Mouse (Mus musculus) activated CD4-positive, CD25-positive, alpha-beta regulatory T cell, adult 9 weeks (primary cell): ENCODE results near the gene Lamc1. TPM values are rescaled to one million over a fixed set of nuclear protein-coding genes. Genes with fewer than 3 reads are reported as not detected.

ENCODE experiments used
- polyA plus RNA-seq: library from polyadenylated mRNA; unstranded; fragments of 100-300 nt; shearing (Covaris generic); gene quantifications from one replicate; pipeline ENCODE4 v1.2.1, GENCODE M21; 2017

The Lamc1 gene
- polyA plus RNA-seq, result 4.8 TPM

DNA sequence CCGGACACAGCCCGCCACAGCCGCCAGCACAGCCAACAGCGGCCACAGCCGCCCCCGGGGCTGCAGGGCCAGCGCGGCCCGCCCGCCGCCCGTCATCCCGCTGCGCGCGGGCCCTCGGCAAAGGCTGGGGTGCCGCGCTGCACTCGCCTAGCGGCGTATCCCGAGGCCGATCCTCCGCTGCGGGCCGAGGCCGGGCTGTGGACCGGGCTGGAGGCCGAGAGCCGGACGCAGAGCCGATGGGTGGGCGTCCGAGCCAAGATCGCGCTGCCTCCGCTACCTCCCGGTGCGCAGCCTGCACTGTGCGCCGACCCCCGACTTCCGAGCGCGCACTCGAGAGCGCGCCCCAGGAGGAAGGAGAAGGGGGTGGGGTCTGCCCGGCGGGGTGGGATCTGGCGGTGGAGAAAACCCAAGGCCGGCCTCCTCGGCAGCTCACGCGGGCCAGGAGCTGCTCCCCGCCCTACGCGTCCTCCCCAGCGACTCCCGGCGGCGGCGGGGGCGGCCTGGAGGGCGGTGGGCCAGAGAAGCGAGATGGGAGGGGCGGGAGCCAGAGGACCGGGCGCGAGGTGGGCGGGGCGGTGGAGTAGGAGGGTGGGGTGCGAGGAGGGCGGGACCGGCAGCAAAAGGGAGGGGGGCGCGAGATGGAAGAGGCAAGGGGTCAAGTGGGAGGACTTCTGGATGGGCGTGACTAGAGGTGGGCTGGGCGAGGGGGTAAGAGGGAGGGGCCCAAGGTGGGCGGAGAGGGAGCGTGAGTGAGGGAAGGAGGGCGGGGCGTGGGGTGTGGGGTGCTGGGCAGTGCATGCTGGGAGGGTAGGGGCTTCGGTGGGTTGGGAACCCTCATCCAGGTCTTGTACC lies at the start of gene Lamc1:
TSS of gene Lamc1 (minus strand) at position 343 of the 852 bp plus-strand sequence.

DNA sequence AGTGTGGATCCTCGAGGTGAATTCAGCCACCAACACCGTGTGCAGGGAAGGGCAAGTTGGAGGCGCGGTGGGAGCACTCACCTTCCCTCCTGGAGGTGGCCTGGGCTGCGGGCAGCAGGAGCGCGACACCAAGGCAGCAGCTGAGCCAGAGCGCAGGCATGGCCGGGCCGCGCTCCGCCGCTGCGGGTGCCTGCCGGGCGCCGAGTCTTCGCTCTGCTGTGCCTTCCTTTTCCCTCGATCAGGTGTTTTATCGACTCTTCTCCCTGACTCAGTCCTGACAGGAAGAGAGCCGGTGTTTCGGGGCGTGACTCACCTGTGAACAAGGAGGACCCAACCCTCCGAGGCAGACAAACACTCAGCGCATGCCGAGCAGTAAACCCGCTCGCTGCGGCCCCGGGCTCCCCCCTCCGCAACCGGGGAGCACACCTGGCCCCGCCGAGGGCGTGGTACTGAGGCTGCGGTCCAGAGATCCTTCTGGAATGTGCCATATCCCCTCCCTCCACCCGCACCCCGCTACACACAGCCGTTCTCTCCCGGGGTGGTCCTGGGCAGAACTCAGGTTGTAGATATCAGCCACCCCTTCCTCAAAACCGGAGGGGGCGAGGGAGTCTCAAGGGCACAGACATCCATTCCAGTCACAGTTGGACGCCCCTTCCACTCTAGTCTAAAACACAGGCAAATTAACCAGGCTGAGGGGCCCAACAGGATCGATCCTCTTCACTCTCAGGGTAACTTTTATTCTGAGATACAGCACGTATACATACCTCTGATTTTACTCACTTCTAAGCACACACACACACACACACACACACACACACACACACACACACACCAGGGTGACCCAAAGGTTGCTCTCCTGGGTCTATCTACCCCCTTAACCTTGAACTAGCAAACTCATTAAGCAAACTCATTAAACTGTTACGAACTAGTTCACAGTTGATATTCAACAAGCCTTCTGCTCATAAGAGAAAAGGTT lies 146.5 kb downstream of the Lamc1 start, which contains the start of gene Lamc2:
TSS of gene Lamc2 (minus strand) at position 620 of the 976 bp plus-strand sequence.

Other genes with a start within 250 kb of the Lamc1 start
- 0.88 TPM for gene Lamc2, start 146.3 kb downstream of the Lamc1 start, polyA plus RNA-seq
- not detected for gene Shcbp1l, start 92.4 kb upstream of the Lamc1 start, polyA plus RNA-seq
- 48.5 TPM for gene Dhx9, start 154.9 kb upstream of the Lamc1 start, polyA plus RNA-seq
- gene Npl, start 217.3 kb upstream of the Lamc1 start, polyA plus RNA-seq, result not detected